Comparison of ENCODE assay signal across 12 mouse cellular contexts in the genomic region with DNA sequence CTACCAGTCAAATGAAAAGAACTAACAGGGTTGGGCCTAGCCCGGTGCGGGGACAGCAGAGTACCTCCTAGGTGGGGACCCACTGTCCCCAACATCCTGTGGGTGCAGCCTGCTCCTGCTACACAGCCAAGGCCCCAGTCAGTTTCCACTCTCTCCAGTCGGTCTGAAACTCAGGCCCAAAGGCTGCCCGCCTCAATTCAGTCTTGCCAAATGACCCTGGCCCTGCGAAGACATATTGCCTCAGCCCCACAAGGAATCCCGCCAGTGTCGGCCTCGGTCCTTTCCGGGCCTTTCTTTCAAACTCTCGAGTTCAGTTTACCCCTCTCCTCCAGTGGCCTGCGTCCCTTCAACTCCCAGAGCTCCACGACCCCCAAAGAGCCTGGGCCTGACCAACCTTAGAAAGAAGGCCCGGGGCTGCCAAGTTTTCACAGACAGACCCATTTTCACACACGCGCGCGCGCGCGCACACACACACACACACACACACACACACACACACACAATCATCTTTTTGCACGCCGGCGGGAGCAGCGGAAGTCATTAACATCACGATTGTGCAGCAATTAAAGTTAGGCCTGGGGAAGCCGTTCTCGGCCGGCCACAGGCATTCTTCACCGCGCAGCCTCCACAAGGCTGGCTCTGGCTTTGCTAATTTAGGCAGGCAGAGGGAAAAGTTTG. TPM values are rescaled to one million over a fixed set of nuclear protein-coding genes. Genes with fewer than 3 reads are reported as not detected.
DNase-seq lines count a peak whose midpoint lies in the region; ATAC-seq and TF ChIP-seq lines count a peak whose summit lies in the region.
"Had no signal": no experiment of that assay in that cellular context is flagged by ENCODE, and none has a peak within 500 bp of the region (broad histone marks: within the 10 kb centered on the region; RNA-seq: fewer than 3 reads in every experiment).

No protein-coding gene starts in this region.

- 0 out of 2 replicates have a peak overlapping the region, but pooled peaks have one; percentile 0 for H3K4me2 ChIP-seq in limb, embryonic 15.5 days
- peak overlapping the region; percentile 84 for H3K4me2 ChIP-seq in stomach, embryonic 16.5 days (ENCODE audit: low read depth, low read length)

- peak; percentile 39 to 75 for DNase-seq in adrenal gland, adult (ENCODE audit: inconsistent age in 2 of 2, low spot score in 1 of 2)
- no peak for DNase-seq in adrenal gland, postnatal 4 days (ENCODE audit: low spot score in 2 of 2)
- DNase-seq in lung, adult 2 months: no peak
- no peak for DNase-seq in lung, postnatal 25 days (ENCODE audit: low spot score)
- DNase-seq in frontal cortex, postnatal 14 days (ENCODE audit: low spot score in 2 of 2): no peak
- DNase-seq in yolk sac, embryonic 10.5 days (ENCODE audit: low spot score): no peak
- DNase-seq: gastrocnemius, postnatal 25 days had no signal

- TF ChIP-seq CTCF in lung, adult 2 months (IDR thresholded peaks at IDR 0.05; ENCODE audit: insufficient read depth, low read length): no peak

- ATAC-seq in limb, embryonic 15.5 days (ENCODE audit: insufficient number of reproducible peaks, low FRiP score, low TSS enrichment, low read depth): no peak
- ATAC-seq in stomach, embryonic 16.5 days (ENCODE audit: insufficient read depth, low FRiP score): no peak

- no peak for TF ChIP-seq POLR2A in lung, adult 2 months (IDR thresholded peaks at IDR 0.05; ENCODE audit: borderline replicate concordance, extremely low read depth, low read depth, low read length)

- H3K4me3 ChIP-seq in lung, adult 2 months (replicated peaks; ENCODE audit: extremely low read depth, low read depth, low read length): peak overlapping the region; percentile 25
- no peak overlapping the region for H3K4me3 ChIP-seq in limb, embryonic 15.5 days
- H3K4me3 ChIP-seq in stomach, embryonic 16.5 days (replicated peaks; ENCODE audit: low read length): peak overlapping the region; percentile 71

- H3K27me3 ChIP-seq in limb, embryonic 15.5 days: peaks cover 73% of the 10 kb centered on the region
- peaks cover 8% of the 10 kb centered on the region; the same call in 1 of the 2 replicates for H3K27me3 ChIP-seq in stomach, embryonic 16.5 days (ENCODE audit: control insufficient read depth, insufficient read depth, low read length)

- 0 out of 2 replicates have a peak, but pooled peaks cover 3% of the 10 kb centered on the region for H3K4me1 ChIP-seq in lung, adult 2 months (ENCODE audit: control insufficient read depth, insufficient read depth, low read length)
- peaks cover 23% of the 10 kb centered on the region for H3K4me1 ChIP-seq in limb, embryonic 15.5 days
- peaks cover 18% of the 10 kb centered on the region for H3K4me1 ChIP-seq in stomach, embryonic 16.5 days (ENCODE audit: control insufficient read depth, insufficient read depth, low read length)

- H3K9ac ChIP-seq in limb, embryonic 15.5 days: no peak overlapping the region
- peak overlapping the region; percentile 71 for H3K9ac ChIP-seq in stomach, embryonic 16.5 days (ENCODE audit: low read length)

- H3K36me3 ChIP-seq in limb, embryonic 15.5 days: peaks cover 5% of the 10 kb centered on the region; the same call in 1 of the 2 replicates
- no peaks in the 10 kb centered on the region for H3K36me3 ChIP-seq in stomach, embryonic 16.5 days (ENCODE audit: control insufficient read depth, insufficient read depth, low read length)

- 21% methylated on average over 30 of the region's 30 CpGs for WGBS in lung, adult 2 months
- WGBS in limb, embryonic 15.5 days: 50% methylated on average over 30 of the region's 30 CpGs
- 20% methylated on average over 30 of the region's 30 CpGs for WGBS in stomach, embryonic 16.5 days

- no peaks in the 10 kb centered on the region for H3K9me3 ChIP-seq in limb, embryonic 15.5 days
- H3K9me3 ChIP-seq in stomach, embryonic 16.5 days (replicated peaks; ENCODE audit: control insufficient read depth, low read length): no peaks in the 10 kb centered on the region

- H3K27ac ChIP-seq in limb, embryonic 15.5 days: no peak overlapping the region
- H3K27ac ChIP-seq in stomach, embryonic 16.5 days (ENCODE audit: low read length): peak overlapping the region; percentile 84

RNA-seq across cellular contexts. Expression of gene Hoxa5, which starts 4.2 kb away (rescaled TPM):
- 10 to 100 TPM; 25.9 TPM for total RNA-seq in adrenal gland, postnatal 4 days (2021)
- 29.1 and 46.9 TPM in 2 replicates for polyA plus RNA-seq in lung, adult 2 months (2012; rRNA removed)
- polyA plus RNA-seq in limb, embryonic 15.5 days (2015; fragmentation: Nextera tagmentation; extraction: Ambion mirVana): 1.7 and 2.1 TPM in 2 replicates
- polyA plus RNA-seq in stomach, embryonic 16.5 days (2015; fragmentation: Nextera tagmentation; extraction: Ambion mirVana): 8.8 and 11.0 TPM in 2 replicates
- total RNA-seq: layer of hippocampus, adult 18-20 months; neutrophil, adult 5-6 weeks had no signal

RNA-seq across cellular contexts. Expression of gene Hoxa6, which starts 8.3 kb away (rescaled TPM):
- total RNA-seq in adrenal gland, postnatal 4 days (2021): 10 to 100 TPM in 1 of 2 experiments, 1 to 10 TPM in 1; 6.7 to 10.6 TPM
- 1.7 and 2.3 TPM in 2 replicates for polyA plus RNA-seq in lung, adult 2 months (2012; rRNA removed)
- polyA plus RNA-seq in limb, embryonic 15.5 days (2015; fragmentation: Nextera tagmentation; extraction: Ambion mirVana): 0.41 and 1.1 TPM in 2 replicates
- 1.3 and 1.4 TPM in 2 replicates for polyA plus RNA-seq in stomach, embryonic 16.5 days (2015; fragmentation: Nextera tagmentation; extraction: Ambion mirVana)
- total RNA-seq: layer of hippocampus, adult 18-20 months; neutrophil, adult 5-6 weeks had no signal
- polyA plus RNA-seq: embryonic facial prominence, embryonic 14.5 days had no signal

RNA-seq across cellular contexts. Expression of gene Hoxa4, which starts 8.7 kb away (rescaled TPM):
- total RNA-seq in adrenal gland, postnatal 4 days (2021): 1 to 10 TPM; 6.5 to 7.3 TPM
- 5.7 and 8.4 TPM in 2 replicates for polyA plus RNA-seq in lung, adult 2 months (2012; rRNA removed)
- 0.52 and 0.63 TPM in 2 replicates for polyA plus RNA-seq in limb, embryonic 15.5 days (2015; fragmentation: Nextera tagmentation; extraction: Ambion mirVana)
- polyA plus RNA-seq in stomach, embryonic 16.5 days (2015; fragmentation: Nextera tagmentation; extraction: Ambion mirVana): 2.5 and 2.8 TPM in 2 replicates
- total RNA-seq: layer of hippocampus, adult 18-20 months; neutrophil, adult 5-6 weeks had no signal

RNA-seq across cellular contexts. Expression of gene Hoxa3, which starts 12.9 kb away (rescaled TPM):
- 10 to 100 TPM; 13.3 to 15.6 TPM for total RNA-seq in adrenal gland, postnatal 4 days (2021)
- polyA plus RNA-seq in lung, adult 2 months (2012; rRNA removed): 12.8 and 13.4 TPM in 2 replicates
- 2.2 and 2.5 TPM in 2 replicates for polyA plus RNA-seq in limb, embryonic 15.5 days (2015; fragmentation: Nextera tagmentation; extraction: Ambion mirVana)
- 6.0 and 7.4 TPM in 2 replicates for polyA plus RNA-seq in stomach, embryonic 16.5 days (2015; fragmentation: Nextera tagmentation; extraction: Ambion mirVana)
- total RNA-seq: layer of hippocampus, adult 18-20 months; neutrophil, adult 5-6 weeks had no signal

RNA-seq across cellular contexts. Expression of gene Gm28308, which starts 12.9 kb away (rescaled TPM):
- total RNA-seq in adrenal gland, postnatal 4 days (2021): 1 to 10 TPM; 2.3 to 4.1 TPM
- 0.37 and 0.39 TPM in 2 replicates for polyA plus RNA-seq in lung, adult 2 months (2012; rRNA removed)
- polyA plus RNA-seq in limb, embryonic 15.5 days (2015; fragmentation: Nextera tagmentation; extraction: Ambion mirVana): 0.70 TPM in 1 of 2 replicates, not detected in the other
- polyA plus RNA-seq in stomach, embryonic 16.5 days (2015; fragmentation: Nextera tagmentation; extraction: Ambion mirVana): not detected in 2 replicates
- total RNA-seq: layer of hippocampus, adult 18-20 months; neutrophil, adult 5-6 weeks had no signal
- polyA plus RNA-seq: embryonic facial prominence, embryonic 14.5 days had no signal

Comparison
In these comparisons a context has a peak if more than half of its experiments do, and no peak if none do; other contexts are left out.
1. DNase-seq: peak in adrenal gland, adult (2 of 2); none in adrenal gland, postnatal 4 days (0 of 2), lung, adult 2 months (single experiment), lung, postnatal 25 days (single experiment), frontal cortex, postnatal 14 days (0 of 2) and yolk sac, embryonic 10.5 days (single experiment).